Comparison of ENCODE assay signal across 9 mouse cellular contexts in the genomic region with DNA sequence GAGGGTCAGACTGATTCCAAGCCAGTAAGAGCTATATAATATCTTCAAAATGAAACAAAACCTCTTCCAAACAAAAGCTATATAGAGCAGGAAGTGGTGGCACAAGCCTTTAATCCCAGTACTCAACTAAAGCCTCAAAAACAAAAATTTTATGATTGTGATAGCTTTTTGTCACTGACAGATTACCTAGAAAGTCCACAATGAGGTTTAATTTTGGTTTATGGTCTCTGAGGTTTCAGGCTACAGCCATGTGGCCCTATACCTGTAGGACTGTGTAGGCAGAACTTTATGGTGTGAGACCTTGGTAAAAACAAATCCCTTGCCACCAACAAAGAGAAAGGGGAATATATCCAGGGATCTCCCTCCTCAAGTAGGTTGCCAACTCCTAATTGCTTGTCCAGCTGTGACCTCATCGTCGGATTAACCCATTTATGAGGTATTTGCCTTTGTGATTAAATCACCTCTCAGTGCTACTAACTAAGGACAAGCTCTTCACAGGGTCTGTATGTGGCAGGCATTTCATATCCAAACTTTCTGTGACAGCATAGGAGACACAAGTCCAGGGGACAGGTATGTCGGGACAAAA. TPM values are rescaled to one million over a fixed set of nuclear protein-coding genes. Genes with fewer than 3 reads are reported as not detected.
DNase-seq lines count a peak whose midpoint lies in the region; ATAC-seq and TF ChIP-seq lines count a peak whose summit lies in the region.
"Had no signal": no experiment of that assay in that cellular context is flagged by ENCODE, and none has a peak within 500 bp of the region (broad histone marks: within the 10 kb centered on the region; RNA-seq: fewer than 3 reads in every experiment).

No protein-coding gene starts in this region.

- TF ChIP-seq CTCF in heart, postnatal 0 days (IDR thresholded peaks at IDR 0.05; ENCODE audit: low read depth) = no peak
- no peak for TF ChIP-seq CTCF in hindbrain, postnatal 0 days (IDR thresholded peaks at IDR 0.05; ENCODE audit: low read depth)

- WGBS in heart, postnatal 0 days = 72% methylated on average over 3 of the region's 3 CpGs
- 83% methylated on average over 3 of the region's 3 CpGs for WGBS in embryonic facial prominence, embryonic 10.5 days
- WGBS in hindbrain, postnatal 0 days = 79% methylated on average over 3 of the region's 3 CpGs
- 73% methylated on average over 3 of the region's 3 CpGs for WGBS in midbrain, embryonic 15.5 days

- peaks cover 21% of the 10 kb centered on the region for H3K4me1 ChIP-seq in heart, postnatal 0 days (ENCODE audit: control insufficient read depth, insufficient read depth)
- peaks cover 34% of the 10 kb centered on the region for H3K4me1 ChIP-seq in embryonic facial prominence, embryonic 10.5 days
- peaks cover 5% of the 10 kb centered on the region; the same call in 1 of the 2 replicates for H3K4me1 ChIP-seq in hindbrain, postnatal 0 days (ENCODE audit: insufficient read depth, low read length)
- peaks cover 31% of the 10 kb centered on the region for H3K4me1 ChIP-seq in midbrain, embryonic 15.5 days

- 0 out of 2 replicates have a peak overlapping the region, but pooled peaks have one; percentile 99 for H3K4me3 ChIP-seq in heart, postnatal 0 days (ENCODE audit: low read depth, low read length)
- peak overlapping the region; percentile 90; the same call in 1 of the 2 replicates for H3K4me3 ChIP-seq in embryonic facial prominence, embryonic 10.5 days
- no peak overlapping the region for H3K4me3 ChIP-seq in hindbrain, postnatal 0 days (ENCODE audit: low read length)
- H3K4me3 ChIP-seq in midbrain, embryonic 15.5 days = no peak overlapping the region; the same call in 1 of the 2 replicates

- H3K4me2 ChIP-seq in heart, postnatal 0 days (ENCODE audit: low read depth, low read length) = peak overlapping the region; percentile 73; the same call in 1 of the 2 replicates
- peak overlapping the region; percentile 82 for H3K4me2 ChIP-seq in hindbrain, postnatal 0 days (ENCODE audit: low read depth, low read length)
- H3K4me2 ChIP-seq in midbrain, embryonic 15.5 days = peak overlapping the region; percentile 57

- H3K9me3 ChIP-seq in heart, postnatal 0 days (replicated peaks; ENCODE audit: control insufficient read depth, low read length) = no peaks in the 10 kb centered on the region
- no peaks in the 10 kb centered on the region for H3K9me3 ChIP-seq in embryonic facial prominence, embryonic 10.5 days
- no peaks in the 10 kb centered on the region for H3K9me3 ChIP-seq in hindbrain, postnatal 0 days (ENCODE audit: low read length)
- H3K9me3 ChIP-seq in midbrain, embryonic 15.5 days = no peaks in the 10 kb centered on the region

- H3K27me3 ChIP-seq in heart, postnatal 0 days (ENCODE audit: control insufficient read depth, insufficient read depth, low read length) = no peaks in the 10 kb centered on the region
- H3K27me3 ChIP-seq in embryonic facial prominence, embryonic 10.5 days (replicated peaks; ENCODE audit: low read depth, poor library complexity, severe bottlenecking) = no peaks in the 10 kb centered on the region
- no peaks in the 10 kb centered on the region for H3K27me3 ChIP-seq in hindbrain, postnatal 0 days (ENCODE audit: insufficient read depth, low read length)
- H3K27me3 ChIP-seq in midbrain, embryonic 15.5 days (replicated peaks) = no peaks in the 10 kb centered on the region

- peaks cover 16% of the 10 kb centered on the region for H3K36me3 ChIP-seq in heart, postnatal 0 days (replicated peaks; ENCODE audit: control insufficient read depth, insufficient read depth, low read length)
- peaks cover 25% of the 10 kb centered on the region for H3K36me3 ChIP-seq in embryonic facial prominence, embryonic 10.5 days (replicated peaks)
- H3K36me3 ChIP-seq in hindbrain, postnatal 0 days (ENCODE audit: insufficient read depth, low read length) = peaks cover 9% of the 10 kb centered on the region
- H3K36me3 ChIP-seq in midbrain, embryonic 15.5 days (replicated peaks) = 0 out of 2 replicates have a peak, but pooled peaks cover 6% of the 10 kb centered on the region

- peak overlapping the region; percentile 100; the same call in 1 of the 2 replicates for H3K27ac ChIP-seq in heart, postnatal 0 days (ENCODE audit: low read depth)
- peak overlapping the region; percentile 100; the same call in 1 of the 2 replicates for H3K27ac ChIP-seq in embryonic facial prominence, embryonic 10.5 days (replicated peaks)
- no peak overlapping the region for H3K27ac ChIP-seq in hindbrain, postnatal 0 days
- H3K27ac ChIP-seq in midbrain, embryonic 15.5 days = no peak overlapping the region; the same call in 1 of the 2 replicates

- no peak for TF ChIP-seq EP300 in heart, postnatal 0 days (IDR thresholded peaks at IDR 0.05; ENCODE audit: low read depth)

- ATAC-seq in heart, postnatal 0 days (ENCODE audit: insufficient read depth, low read depth) = no peak
- no peak for ATAC-seq in hindbrain, postnatal 0 days
- ATAC-seq in midbrain, embryonic 15.5 days (replicated peaks) = no peak

- DNase-seq in heart, postnatal 0 days (ENCODE audit: low spot score) = no peak
- DNase-seq in heart, adult 18-20 months = no peak
- DNase-seq in embryonic facial prominence, embryonic 10.5 days (ENCODE audit: low spot score) = no peak
- DNase-seq in hindbrain, postnatal 0 days (ENCODE audit: low spot score) = no peak
- no peak for DNase-seq in layer of hippocampus, postnatal 25 days (ENCODE audit: extremely low spot score in 1 of 2, low spot score in 1 of 2)
- DNase-seq in right cerebral cortex, postnatal 10 days (ENCODE audit: low spot score in 2 of 2) = no peak
- no peak for DNase-seq in cerebellum, postnatal 25 days
- DNase-seq: kidney, adult 18-20 months had no signal

- peak overlapping the region; percentile 100; the same call in 1 of the 2 replicates for H3K9ac ChIP-seq in heart, postnatal 0 days (replicated peaks; ENCODE audit: low read depth, low read length)
- H3K9ac ChIP-seq in hindbrain, postnatal 0 days (replicated peaks; ENCODE audit: low read length) = peak overlapping the region; percentile 99; the same call in 1 of the 2 replicates
- H3K9ac ChIP-seq in midbrain, embryonic 15.5 days = peak overlapping the region; percentile 98; the same call in 1 of the 2 replicates

RNA-seq across cellular contexts. Expression of a gene that starts 1.5 kb away (rescaled TPM):
- 26.7 and 33.9 TPM in 2 replicates for total RNA-seq in heart, postnatal 0 days (2014; rRNA removed; ENCODE audit: low replicate concordance)
- polyA plus RNA-seq in heart, postnatal 0 days (2015; fragmentation: Nextera tagmentation; extraction: Ambion mirVana) = 38.0 and 38.5 TPM in 2 replicates
- 10 to 100 TPM; 14.7 to 20.8 TPM for total RNA-seq in heart, adult 18-20 months (2021)
- 102 and 104 TPM in 2 replicates for polyA plus RNA-seq in embryonic facial prominence, embryonic 10.5 days (2016; fragmentation: Nextera tagmentation; extraction: Ambion mirVana)
- 32.9 and 34.8 TPM in 2 replicates for total RNA-seq in hindbrain, postnatal 0 days (2014; rRNA removed)
- polyA plus RNA-seq in hindbrain, postnatal 0 days (2015; fragmentation: Nextera tagmentation; extraction: Ambion mirVana) = 56.8 and 56.9 TPM in 2 replicates
- 68.6 and 69.9 TPM in 2 replicates for polyA plus RNA-seq in midbrain, embryonic 15.5 days (2015; fragmentation: Nextera tagmentation; extraction: Ambion mirVana)
- 10 to 100 TPM; 50.5 to 61.3 TPM for total RNA-seq in layer of hippocampus, postnatal 25 days (2021)

Comparison
In these comparisons a context has a peak if more than half of its experiments do, and no peak if none do; other contexts are left out.
1. H3K27ac ChIP-seq: peak in heart, postnatal 0 days (single experiment) and embryonic facial prominence, embryonic 10.5 days (single experiment); none in hindbrain, postnatal 0 days (single experiment) and midbrain, embryonic 15.5 days (single experiment).
2. H3K4me3 ChIP-seq: peak in heart, postnatal 0 days (single experiment) and embryonic facial prominence, embryonic 10.5 days (single experiment); none in hindbrain, postnatal 0 days (single experiment) and midbrain, embryonic 15.5 days (single experiment).
3. Peak in every context shown above with its lines, with median percentiles within 50 percentile points of each other: H3K4me2 ChIP-seq and H3K9ac ChIP-seq.